Mouse (Mus musculus) intestine, embryonic 15.5 days (tissue): Measurements from ENCODE around the gene Oprm1. TPM values are rescaled to one million over a fixed set of nuclear protein-coding genes. Genes with fewer than 3 reads are reported as not detected.
"Not testable (repeated sequence)": the region's sequence is repeated elsewhere in the genome, so short reads cannot be mapped to it uniquely, and the experiment has no call there.

Experiments
- ATAC-seq: fragments of 200-750 bp; cut with Nextera tagmentation; 2 replicates; pipeline ENCODE4 v1.8.0; 2017; ENCODE audit warnings: moderate TSS enrichment, moderate library complexity
- H3K27ac ChIP-seq: fragments of 300-500 bp; sonication (generic); 2 replicates; pipeline ENCODE4 v1.5.1; 2015; ENCODE audit warnings: mild to moderate bottlenecking, inconsistent platforms
- H3K27me3 ChIP-seq: fragments of 300-500 bp; sonication (generic); replicated peaks from 2 replicates; pipeline ENCODE4 v1.6.1; 2015; ENCODE audit warnings: inconsistent platforms
- H3K36me3 ChIP-seq: fragments of 300-500 bp; sonication (generic); 2 replicates; pipeline ENCODE4 v1.6.1; 2015; ENCODE audit warnings: inconsistent platforms
- H3K4me1 ChIP-seq: fragments of 300-500 bp; sonication (generic); replicated peaks from 2 replicates; pipeline ENCODE4 v1.6.1; 2015; ENCODE audit warnings: inconsistent platforms
- H3K4me2 ChIP-seq: fragments of 300-500 bp; sonication (generic); replicated peaks from 2 replicates; pipeline ENCODE4 v1.6.1; 2015; ENCODE audit warnings: mild to moderate bottlenecking, inconsistent platforms
- H3K4me3 ChIP-seq: fragments of 300-500 bp; sonication (generic); replicated peaks from 2 replicates; pipeline ENCODE4 v1.5.1; 2015; ENCODE audit warnings: inconsistent platforms
- H3K9ac ChIP-seq: fragments of 300-500 bp; sonication (generic); 2 replicates; pipeline ENCODE4 v1.6.1; 2015; ENCODE audit warnings: inconsistent platforms
- H3K9me3 ChIP-seq: fragments of 300-500 bp; sonication (generic); 2 replicates; pipeline ENCODE4 v1.6.1; 2016; ENCODE audit warnings: inconsistent platforms
- WGBS: fragments of 180-500 bp; shearing (Covaris S2); methylation state at CpG from one replicate; pipeline ENCODE4 v1.1.7; 2015; 5-methylcytosine and 5-hydroxymethylcytosine counted together
- polyA plus RNA-seq: library from polyadenylated mRNA; unstranded; fragments of >200 nt; fragmentation: Nextera tagmentation; extraction: Ambion mirVana; gene quantifications from 2 replicates; pipeline ENCODE4 v1.2.1, GENCODE M21; 2015

Oprm1 gene
- polyA plus RNA-seq, 1 experiment from 2014 or later, result 0.20 TPM

GRCm38 (mm10) chr10:6848834-6849233 is 90.5 kb downstream of the Oprm1 start:
- Histone ChIP-seq H3K4me3 (no peak overlapping the region), H3K4me1 (no peaks in the 10 kb centered on the region), H3K9ac (no peak overlapping the region), H3K4me2 (no peak overlapping the region), H3K36me3 (no peaks in the 10 kb centered on the region), H3K27ac (no peak overlapping the region), H3K9me3 (no peaks in the 10 kb centered on the region), H3K27me3 (no peaks in the 10 kb centered on the region)
- WGBS, result 59% methylated on average over 2 of the region's 2 CpGs
- no peak for ATAC-seq

- no peaks in the 10 kb centered on the region for H3K9me3 ChIP-seq
- ATAC-seq, result no peak
- 82% methylated on average over 3 of the region's 3 CpGs for WGBS
- no peak overlapping the region for H3K4me2 ChIP-seq
- H3K9ac ChIP-seq, result no peak overlapping the region
- H3K4me3 ChIP-seq, result no peak overlapping the region
- no peaks in the 10 kb centered on the region for H3K36me3 ChIP-seq
- H3K27ac ChIP-seq, result no peak overlapping the region
- H3K27me3 ChIP-seq, result no peaks in the 10 kb centered on the region
- no peaks in the 10 kb centered on the region for H3K4me1 ChIP-seq
These were observed 97.5 kb downstream of the Oprm1 start for GRCm38 (mm10) chr10:6855812-6856211.

GRCm38 (mm10) chr10:6871418-6872072 is 113.2 kb downstream of the Oprm1 start:
- H3K27ac ChIP-seq, result no peak overlapping the region
- no peaks in the 10 kb centered on the region for H3K9me3 ChIP-seq
- no peaks in the 10 kb centered on the region for H3K36me3 ChIP-seq
- ATAC-seq, result no peak
- H3K4me3 ChIP-seq, result no peak overlapping the region
- no peaks in the 10 kb centered on the region for H3K27me3 ChIP-seq
- H3K4me1 ChIP-seq, result no peaks in the 10 kb centered on the region
- H3K4me2 ChIP-seq, result no peak overlapping the region
- H3K9ac ChIP-seq, result no peak overlapping the region
- WGBS, result 81% methylated on average over 7 of the region's 7 CpGs

GRCm38 (mm10) chr10:6873917-6874316 is 115.6 kb downstream of the Oprm1 start:
- no peaks in the 10 kb centered on the region for H3K27me3 ChIP-seq
- 54% methylated on average over 1 of the region's 1 CpGs for WGBS
- H3K4me2 ChIP-seq, result no peak overlapping the region

GRCm38 (mm10) chr10:6878276-6878881 is 120.1 kb downstream of the Oprm1 start:
- 84% methylated on average over 2 of the region's 2 CpGs for WGBS
- Histone ChIP-seq H3K4me3 (no peak overlapping the region), H3K27ac (no peak overlapping the region), H3K4me1 (no peaks in the 10 kb centered on the region), H3K9me3 (no peaks in the 10 kb centered on the region), H3K9ac (no peak overlapping the region), H3K36me3 (no peaks in the 10 kb centered on the region), H3K4me2 (no peak overlapping the region), H3K27me3 (no peaks in the 10 kb centered on the region)
- ATAC-seq, result no peak

More at GRCm38 (mm10) chr10:6873917-6874316, 115.6 kb downstream of the Oprm1 start:
- Histone ChIP-seq H3K9me3 (no peaks in the 10 kb centered on the region), H3K4me3 (no peak overlapping the region), H3K4me1 (no peaks in the 10 kb centered on the region), H3K36me3 (no peaks in the 10 kb centered on the region), H3K9ac (no peak overlapping the region), H3K27ac (no peak overlapping the region)
- no peak for ATAC-seq

- H3K4me3 ChIP-seq, H3K27ac ChIP-seq, H3K27me3 ChIP-seq, H3K9ac ChIP-seq, H3K36me3 ChIP-seq, H3K4me2 ChIP-seq, ATAC-seq, H3K9me3 ChIP-seq, H3K4me1 ChIP-seq: not testable (repeated sequence)
- WGBS, result 95% methylated on average over 1 of the region's 1 CpGs
These were observed 123.7 kb downstream of the Oprm1 start for GRCm38 (mm10) chr10:6882041-6882440.

- H3K4me1 ChIP-seq, result no peaks in the 10 kb centered on the region
- no peaks in the 10 kb centered on the region for H3K36me3 ChIP-seq
- no peak overlapping the region for H3K9ac ChIP-seq
- H3K9me3 ChIP-seq, result no peaks in the 10 kb centered on the region
- H3K4me3 ChIP-seq, result no peak overlapping the region
- ATAC-seq, result no peak
- 0% methylated on average over 1 of the region's 1 CpGs for WGBS
- no peak overlapping the region for H3K27ac ChIP-seq
- H3K27me3 ChIP-seq, result no peaks in the 10 kb centered on the region
- H3K4me2 ChIP-seq, result no peak overlapping the region
These were observed 127.2 kb downstream of the Oprm1 start for GRCm38 (mm10) chr10:6885460-6885859.

GRCm38 (mm10) chr10:6889640-6890245 is 131.4 kb downstream of the Oprm1 start:
- H3K36me3 ChIP-seq, result no peaks in the 10 kb centered on the region
- no peak overlapping the region for H3K4me2 ChIP-seq
- H3K9ac ChIP-seq, result no peak overlapping the region
- H3K27me3 ChIP-seq, result no peaks in the 10 kb centered on the region
- H3K27ac ChIP-seq, result no peak overlapping the region
- no peak for ATAC-seq
- no peak overlapping the region for H3K4me3 ChIP-seq
- WGBS, result 46% methylated on average over 5 of the region's 5 CpGs
- no peaks in the 10 kb centered on the region for H3K9me3 ChIP-seq
- H3K4me1 ChIP-seq, result no peaks in the 10 kb centered on the region

GRCm38 (mm10) chr10:6890348-6891009 is 132.2 kb downstream of the Oprm1 start:
- Histone ChIP-seq H3K9me3 (no peaks in the 10 kb centered on the region), H3K27ac (no peak overlapping the region), H3K27me3 (no peaks in the 10 kb centered on the region), H3K36me3 (no peaks in the 10 kb centered on the region), H3K4me1 (no peaks in the 10 kb centered on the region), H3K4me2 (no peak overlapping the region), H3K9ac (no peak overlapping the region), H3K4me3 (no peak overlapping the region)
- ATAC-seq, result no peak
- 72% methylated on average over 5 of the region's 5 CpGs for WGBS

GRCm38 (mm10) chr10:6895796-6896195 is 137.5 kb downstream of the Oprm1 start:
- Histone ChIP-seq H3K27ac (no peak overlapping the region), H3K4me2 (no peak overlapping the region), H3K9me3 (no peaks in the 10 kb centered on the region), H3K27me3 (no peaks in the 10 kb centered on the region), H3K36me3 (no peaks in the 10 kb centered on the region), H3K9ac (no peak overlapping the region), H3K4me1 (no peaks in the 10 kb centered on the region), H3K4me3 (no peak overlapping the region)
- WGBS, result 69% methylated on average over 3 of the region's 3 CpGs
- no peak for ATAC-seq

GRCm38 (mm10) chr10:6896659-6897303 is 138.5 kb downstream of the Oprm1 start:
- Histone ChIP-seq H3K4me1 (no peaks in the 10 kb centered on the region), H3K9ac (no peak overlapping the region), H3K4me2 (no peak overlapping the region), H3K4me3 (no peak overlapping the region), H3K36me3 (no peaks in the 10 kb centered on the region), H3K9me3 (no peaks in the 10 kb centered on the region), H3K27ac (no peak overlapping the region), H3K27me3 (no peaks in the 10 kb centered on the region)
- WGBS, result 71% methylated on average over 3 of the region's 3 CpGs
- ATAC-seq, result no peak

- WGBS, result 81% methylated on average over 4 of the region's 4 CpGs
- Histone ChIP-seq H3K4me1 (no peaks in the 10 kb centered on the region), H3K9ac (no peak overlapping the region), H3K9me3 (no peaks in the 10 kb centered on the region), H3K4me2 (no peak overlapping the region), H3K27me3 (no peaks in the 10 kb centered on the region), H3K4me3 (no peak overlapping the region), H3K27ac (no peak overlapping the region), H3K36me3 (no peaks in the 10 kb centered on the region)
- no peak for ATAC-seq
These were observed 141.8 kb downstream of the Oprm1 start for GRCm38 (mm10) chr10:6900126-6900525.
